Mouse (Mus musculus) CH12.LX (cell line): ENCODE data around the gene Cyp2d11.

Experiments used
- CTCF ChIP-seq, 2 experiments: IDR thresholded peaks in 1 of 2; conservative IDR thresholded peaks in 1 of 2; 2 replicates each; pipeline ENCODE4 v1.5.1; 2011 to 2012; ENCODE audit warnings: low read depth in 2 of 2, low read length in 2 of 2, improper control_type of control experiment in 1 of 2, inconsistent platforms in 1 of 2, mild to moderate bottlenecking in 1 of 2, moderate library complexity in 1 of 2
- ELF1 ChIP-seq: IDR thresholded peaks from 2 replicates; pipeline ENCODE4 v1.6.1; 2014; ENCODE audit warnings: low read depth, mild to moderate bottlenecking, inconsistent platforms, low read length, improper control_type of control experiment
- EP300 ChIP-seq: IDR thresholded peaks from 2 replicates; pipeline ENCODE4 v1.6.1; 2011; ENCODE audit warnings: low read length, improper control_type of control experiment
- ETS1 ChIP-seq: conservative IDR thresholded peaks from 2 replicates; pipeline ENCODE4 v1.6.1; 2012; ENCODE audit warnings: low read depth, mild to moderate bottlenecking, inconsistent platforms, low read length, improper control_type of control experiment, moderate library complexity
- MAZ ChIP-seq: IDR thresholded peaks from 2 replicates; pipeline ENCODE4 v1.6.1; 2012; ENCODE audit warnings: low read depth, mild to moderate bottlenecking, inconsistent platforms, low read length, improper control_type of control experiment, moderate library complexity
- MXI1 ChIP-seq: IDR thresholded peaks from 2 replicates; pipeline ENCODE4 v1.6.1; 2011; ENCODE audit warnings: mild to moderate bottlenecking, low read depth, low read length, improper control_type of control experiment
- NRF1 ChIP-seq: IDR thresholded peaks from 2 replicates; pipeline ENCODE4 v1.6.1; 2014; ENCODE audit warnings: low read depth, mild to moderate bottlenecking, inconsistent platforms, low read length, improper control_type of control experiment, moderate library complexity
- PAX5 ChIP-seq: IDR thresholded peaks from 2 replicates; pipeline ENCODE4 v1.6.1; 2012; ENCODE audit warnings: low read length, inconsistent platforms, mixed read lengths
- POLR2A ChIP-seq: IDR thresholded peaks from 2 replicates; pipeline ENCODE4 v1.6.1; 2011; ENCODE audit warnings: low read depth, mild to moderate bottlenecking, improper control_type of control experiment, low read length
- POLR2AphosphoS2 ChIP-seq: IDR thresholded peaks from 2 replicates; pipeline ENCODE4 v1.6.1; 2011; ENCODE audit warnings: low read depth, low read length, improper control_type of control experiment
- RAD21 ChIP-seq: IDR thresholded peaks from 2 replicates; pipeline ENCODE4 v1.6.1; 2011; ENCODE audit warnings: low read depth, mild to moderate bottlenecking, low read length, improper control_type of control experiment, moderate library complexity
- SMC3 ChIP-seq: IDR thresholded peaks from 2 replicates; pipeline ENCODE4 v1.6.1; 2011; ENCODE audit warnings: low read depth, low read length, improper control_type of control experiment
- UBTF ChIP-seq: IDR thresholded peaks from 2 replicates; pipeline ENCODE4 v1.6.1; 2012; ENCODE audit warnings: low read depth, mild to moderate bottlenecking, inconsistent platforms, low read length, improper control_type of control experiment, moderate library complexity
- USF1 ChIP-seq: IDR thresholded peaks from 2 replicates; pipeline ENCODE4 v1.6.1; 2014; ENCODE audit warnings: low read depth, mild to moderate bottlenecking, inconsistent platforms, low read length, improper control_type of control experiment

GRCm38 (mm10) chr15:82377701-82378100, 16.1 kb downstream of the Cyp2d11 start:
- no peak for TF ChIP-seq POLR2A
- TF ChIP-seq MAZ = no peak
- TF ChIP-seq CTCF (conservative IDR thresholded peaks at IDR 0.05 in 1 of 2, IDR thresholded peaks at IDR 0.05 in 1 of 2; ENCODE audit: low read depth in 2 of 2, low read length in 2 of 2) = no peak
- no peak for TF ChIP-seq SMC3
- TF ChIP-seq USF1 = no peak
- no peak for TF ChIP-seq ELF1
- TF ChIP-seq NRF1 = no peak
- no peak for TF ChIP-seq ETS1
- TF ChIP-seq RAD21 = no peak
- TF ChIP-seq UBTF = no peak
- TF ChIP-seq EP300 = no peak
- no peak for TF ChIP-seq POLR2AphosphoS2
- TF ChIP-seq PAX5 = no peak
- no peak for TF ChIP-seq MXI1
